Mouse (Mus musculus): ENCODE data around the gene Robo3.

Robo3 gene

GRCm38 (mm10) chr9:37432720-37433421 is at the start of gene Robo3:
Gene Robo3, minus strand, starts transcription at chr9:37433246.
- no peak for DNase-seq (ENCODE audit: low spot score)

DNA sequence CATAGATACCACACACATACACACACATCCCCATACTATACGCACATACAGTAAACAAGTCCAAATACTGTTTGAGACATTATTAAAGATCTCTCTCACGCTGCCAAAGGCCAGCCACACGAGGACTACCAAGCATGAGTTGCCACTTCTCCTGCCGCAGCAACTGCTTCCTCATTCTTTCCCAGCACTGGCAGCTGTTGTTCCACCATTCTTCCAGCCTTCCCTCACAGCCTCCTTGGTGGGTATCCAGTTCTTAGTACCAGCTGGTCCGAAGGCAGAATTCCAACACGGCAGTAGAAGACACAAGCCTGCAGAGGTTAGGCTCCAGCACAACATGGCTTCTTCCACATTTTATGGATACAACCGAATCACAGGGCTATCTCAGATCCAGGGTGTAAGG is 41.9 kb upstream of the Robo3 start:
- DNase-seq (ENCODE audit: low spot score) = no peak

GRCm38 (mm10) chr9:37473611-37474125 is 40.6 kb upstream of the Robo3 start:
- DNase-seq (ENCODE audit: low spot score) = no peak

- DNase-seq (ENCODE audit: low spot score) = peak; percentile 9
Measured at GRCm38 (mm10) chr9:37462764-37463163, 29.7 kb upstream of the Robo3 start.

DNA sequence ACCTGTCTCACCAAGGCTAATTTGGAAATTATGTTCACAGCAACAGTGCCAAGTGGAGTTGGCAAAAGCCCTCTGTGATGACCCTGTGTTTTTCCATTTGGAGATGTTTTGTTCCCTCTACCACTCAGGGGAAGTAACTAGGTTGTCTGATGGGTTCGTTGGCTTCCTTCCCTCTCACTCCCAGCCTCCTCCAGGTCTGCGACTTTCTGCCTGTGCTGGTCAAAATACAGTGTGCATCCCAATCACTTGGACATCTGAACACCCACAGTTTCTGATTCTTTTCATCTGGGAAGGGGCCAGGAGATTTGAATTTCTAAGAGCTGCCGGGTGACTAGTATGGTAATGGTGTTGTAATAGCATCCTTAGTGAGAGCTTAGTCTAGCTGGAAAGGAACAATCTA is 28.5 kb upstream of the Robo3 start:
- no peak for DNase-seq (ENCODE audit: low spot score)

- DNase-seq (ENCODE audit: low spot score) = no peak
Measured at GRCm38 (mm10) chr9:37460961-37461340, 27.9 kb upstream of the Robo3 start.

DNA sequence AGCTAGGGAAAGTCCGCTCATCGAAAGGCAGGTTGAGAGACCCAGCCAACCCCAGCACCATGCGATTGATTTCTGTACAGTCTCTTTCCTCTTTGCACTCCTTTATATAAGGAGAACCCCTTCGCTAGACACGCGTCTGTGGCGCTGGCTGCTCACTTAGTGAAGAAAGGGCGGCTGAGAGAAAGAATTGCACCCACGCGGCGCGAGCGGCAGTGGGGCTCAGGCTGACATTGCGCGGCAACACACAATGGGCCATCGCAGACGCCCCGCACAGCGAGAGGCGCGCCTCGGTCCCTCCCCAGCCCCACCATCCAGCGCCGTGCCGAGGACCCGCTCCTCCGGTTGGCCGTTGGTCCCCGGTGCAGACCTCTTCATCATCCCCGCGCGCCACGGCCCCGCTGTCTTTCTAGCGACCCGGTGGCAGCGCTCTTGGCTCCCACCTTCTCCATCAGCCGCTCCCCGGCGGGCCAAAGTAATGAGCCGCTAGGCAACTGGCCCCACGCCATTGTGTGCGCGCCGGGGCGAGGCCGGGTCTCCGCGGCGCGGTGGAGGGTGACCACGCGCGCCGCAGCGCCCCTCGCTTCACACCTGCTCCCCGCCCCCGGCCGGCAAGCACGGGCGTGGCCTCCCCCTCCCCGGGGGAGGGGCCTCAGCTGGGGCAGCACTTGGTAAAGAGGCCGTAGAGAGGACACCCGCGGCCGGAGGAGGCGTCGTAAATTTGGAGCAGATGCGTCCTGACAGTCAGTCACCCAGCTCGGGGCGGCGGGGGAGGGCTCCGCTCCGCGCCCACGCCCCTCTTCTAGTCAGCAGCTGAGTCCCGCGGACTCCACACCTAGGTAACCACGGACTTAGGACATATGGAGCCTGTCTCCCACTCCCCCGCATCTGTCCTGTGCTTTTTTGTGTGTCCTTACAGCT is 27.3 kb upstream of the Robo3 start:
- peak; percentile 38 for DNase-seq (ENCODE audit: low spot score)

DNA sequence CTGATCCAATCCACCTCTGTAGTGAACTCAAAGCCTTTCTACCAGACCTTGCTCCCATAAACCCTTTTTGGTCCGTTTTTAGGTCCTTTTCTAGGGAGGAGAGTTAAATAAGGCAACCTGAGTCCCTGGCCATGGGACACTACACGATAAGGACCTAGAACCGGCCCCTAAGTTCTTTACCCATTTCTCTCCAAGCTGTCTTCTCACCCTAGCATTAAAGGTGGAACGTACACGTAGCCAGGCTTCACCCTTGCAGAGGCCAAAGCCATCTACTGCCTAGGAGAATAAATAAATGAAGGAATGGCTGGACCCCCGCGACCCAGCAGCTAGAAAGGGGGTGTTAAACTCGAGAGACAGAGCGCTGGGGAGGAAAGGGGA is 26.6 kb upstream of the Robo3 start:
- DNase-seq (ENCODE audit: low spot score) = no peak

DNA sequence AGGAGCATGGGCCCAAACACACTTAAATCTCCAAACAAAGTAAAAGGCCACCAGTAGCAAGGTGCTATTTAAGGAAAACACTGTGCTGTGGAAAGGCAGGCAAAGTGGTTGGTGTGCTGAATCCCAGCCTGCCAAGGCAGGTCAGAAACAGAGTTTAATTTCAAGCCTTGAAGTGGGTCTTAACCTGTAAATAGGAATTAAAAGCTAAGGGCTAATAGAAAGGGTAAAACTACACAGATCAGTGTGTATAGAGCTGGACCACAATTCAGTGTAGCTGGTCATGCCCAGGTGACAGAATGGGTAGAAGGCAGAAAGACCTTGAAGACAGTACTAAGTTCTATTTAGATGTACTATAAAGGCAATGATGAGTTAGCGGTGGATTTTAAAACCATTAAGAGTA is 24.1 kb upstream of the Robo3 start:
- DNase-seq (ENCODE audit: low spot score) = no peak

- DNase-seq (ENCODE audit: low spot score) = peak; percentile 11
Measured at GRCm38 (mm10) chr9:37456481-37456910, 23.4 kb upstream of the Robo3 start.

- no peak for DNase-seq (ENCODE audit: low spot score)
Measured at GRCm38 (mm10) chr9:37455868-37456267, 22.8 kb upstream of the Robo3 start.

GRCm38 (mm10) chr9:37454991-37455390 is 21.9 kb upstream of the Robo3 start:
- DNase-seq (ENCODE audit: low spot score) = no peak

- no peak for DNase-seq (ENCODE audit: low spot score)
Measured at GRCm38 (mm10) chr9:37454011-37454492, 21.0 kb upstream of the Robo3 start.

- DNase-seq (ENCODE audit: low spot score) = no peak
Measured at GRCm38 (mm10) chr9:37453328-37453727, 20.3 kb upstream of the Robo3 start.

DNA sequence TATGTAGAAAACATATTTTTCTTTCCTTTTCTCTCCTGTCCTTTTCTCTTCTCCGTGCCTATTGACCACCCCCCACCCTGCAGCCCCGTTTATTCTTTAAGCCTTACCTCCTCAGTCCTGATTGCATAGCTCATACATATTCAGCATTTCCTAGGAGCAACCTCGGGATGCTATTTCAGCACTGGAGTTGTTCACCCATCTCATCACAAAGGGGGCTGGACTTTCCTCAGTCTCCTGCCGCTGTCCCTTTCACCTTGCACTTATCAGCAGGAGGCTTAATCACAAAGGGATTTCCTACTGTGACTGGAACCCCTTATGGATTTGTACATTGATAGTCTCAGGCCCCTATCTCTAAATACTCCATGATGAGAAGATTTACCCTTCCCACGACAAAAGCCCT is 19.4 kb upstream of the Robo3 start:
- DNase-seq (ENCODE audit: low spot score) = no peak

DNA sequence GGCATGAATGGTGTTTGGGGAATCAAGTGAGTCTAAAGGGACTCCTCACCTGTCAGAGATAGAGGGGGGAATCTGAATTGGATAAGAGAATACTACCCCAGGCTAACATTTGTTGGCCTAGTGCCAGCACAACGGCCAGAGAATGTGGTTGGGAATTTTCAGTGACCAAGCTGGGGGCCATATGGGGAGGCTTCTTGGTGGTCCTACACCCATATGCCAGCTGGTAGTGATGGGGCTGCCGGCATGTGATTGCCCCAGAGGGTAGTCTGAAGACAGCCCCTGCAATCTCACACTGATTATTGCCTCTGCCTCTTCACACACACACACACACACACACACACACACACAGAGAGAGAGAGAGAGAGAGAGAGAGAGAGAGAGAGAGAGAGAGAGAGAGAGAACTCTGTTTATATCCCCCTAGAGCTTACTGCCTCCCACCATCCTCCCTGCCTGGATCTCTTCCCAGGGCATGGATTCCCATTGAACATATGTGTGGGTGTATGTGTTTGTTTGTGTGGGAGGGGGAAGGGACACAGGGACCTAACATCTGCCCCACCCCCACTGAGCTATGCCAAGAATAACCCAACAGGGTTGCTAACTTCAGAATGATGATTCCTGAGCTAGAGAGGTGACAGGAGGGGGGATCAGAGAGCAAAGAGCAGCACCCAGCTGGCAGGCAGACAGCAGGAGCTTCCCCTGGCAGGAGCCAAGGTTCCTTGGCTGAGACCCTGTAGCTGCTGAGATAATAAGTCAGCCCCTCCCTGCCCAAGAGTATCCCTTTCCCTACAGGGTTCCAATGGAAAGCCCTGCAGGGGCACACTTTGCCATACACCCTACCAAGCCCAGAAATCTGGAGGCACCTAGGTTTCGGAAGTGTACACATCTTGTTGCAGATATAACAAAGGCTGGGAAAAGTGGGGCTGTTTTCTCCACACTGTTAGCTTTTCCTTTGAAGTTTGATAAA is 5.0 kb upstream of the Robo3 start:
- DNase-seq (ENCODE audit: low spot score) = no peak

DNA sequence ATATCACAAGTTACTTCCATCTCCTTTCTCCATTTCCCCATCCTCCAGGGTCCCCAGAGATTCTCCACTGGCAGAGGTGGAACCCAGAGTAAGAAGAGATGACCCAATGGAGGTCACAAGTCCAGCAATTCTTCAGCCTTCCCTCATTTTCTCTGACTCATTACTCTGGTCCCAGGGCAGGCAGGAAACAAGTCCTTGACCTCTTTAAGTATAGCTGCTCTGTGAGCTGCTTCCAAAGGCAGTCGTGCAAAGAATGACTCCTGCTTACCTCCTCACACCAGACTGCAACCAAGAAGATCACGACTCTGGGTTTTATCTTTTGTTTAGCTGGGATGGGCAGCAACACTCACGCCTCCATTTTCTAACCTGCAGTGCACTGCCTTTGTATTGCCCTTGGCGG is 2.6 kb upstream of the Robo3 start:
- DNase-seq (ENCODE audit: low spot score) = no peak

DNA sequence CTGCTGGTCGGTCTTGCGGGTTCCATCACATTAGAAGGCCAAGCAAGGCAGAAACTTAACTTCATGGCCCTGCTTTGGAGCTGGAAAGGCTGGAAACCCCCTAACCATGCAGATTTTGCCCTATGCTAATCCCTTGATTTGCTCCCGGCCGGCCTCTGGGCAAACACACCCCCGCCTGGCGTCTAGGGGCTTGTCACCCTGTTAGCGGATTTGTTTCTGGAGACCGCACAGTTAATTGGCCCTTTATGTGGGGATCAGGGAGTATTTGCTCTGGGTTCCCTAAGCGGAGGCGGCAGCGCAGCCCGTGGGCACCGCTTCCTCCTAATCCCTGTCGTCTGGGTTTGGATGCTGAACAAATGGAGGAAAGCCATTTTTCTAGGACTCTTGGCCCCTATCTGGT is 1.9 kb upstream of the Robo3 start:
- no peak for DNase-seq (ENCODE audit: low spot score)

- no peak for DNase-seq (ENCODE audit: low spot score)
Measured at GRCm38 (mm10) chr9:37433823-37434560, 946 bp upstream of the Robo3 start.

- DNase-seq (ENCODE audit: low spot score) = peak; percentile 53
Measured at GRCm38 (mm10) chr9:37432026-37432666, 900 bp downstream of the Robo3 start.

DNA sequence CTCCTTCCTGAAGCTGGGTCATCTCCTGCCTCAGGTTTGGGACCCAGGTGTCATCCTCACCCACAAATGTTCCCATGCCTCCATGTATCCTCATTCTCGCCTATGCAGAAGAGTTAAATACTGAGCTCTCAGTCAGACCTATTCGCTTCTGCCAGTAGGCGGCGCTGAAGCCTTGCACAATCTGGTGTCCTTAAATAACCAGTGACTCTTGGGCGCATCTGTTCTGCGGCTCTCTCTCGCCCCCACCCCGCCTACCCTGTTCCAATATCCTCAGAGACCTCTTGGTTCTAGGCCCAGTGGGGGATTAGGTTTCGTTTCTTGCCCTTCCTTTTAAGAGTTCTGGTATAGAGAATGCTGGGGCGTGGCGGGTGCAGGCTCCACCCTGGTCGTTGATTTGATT is 2.5 kb downstream of the Robo3 start:
- peak; percentile 81 for DNase-seq (ENCODE audit: low spot score)
